Mouse (Mus musculus) hindlimb bud, embryonic 11.5 days (tissue): ENCODE results near the gene Gm8439.

Source experiments
- DNase-seq: peaks from one replicate; pipeline ENCODE4 v3.0.0-alpha.2; 2012; ENCODE audit warnings: low read depth, low spot score; ENCODE audit errors: extremely low spot score

Gene Gm8439

DNA sequence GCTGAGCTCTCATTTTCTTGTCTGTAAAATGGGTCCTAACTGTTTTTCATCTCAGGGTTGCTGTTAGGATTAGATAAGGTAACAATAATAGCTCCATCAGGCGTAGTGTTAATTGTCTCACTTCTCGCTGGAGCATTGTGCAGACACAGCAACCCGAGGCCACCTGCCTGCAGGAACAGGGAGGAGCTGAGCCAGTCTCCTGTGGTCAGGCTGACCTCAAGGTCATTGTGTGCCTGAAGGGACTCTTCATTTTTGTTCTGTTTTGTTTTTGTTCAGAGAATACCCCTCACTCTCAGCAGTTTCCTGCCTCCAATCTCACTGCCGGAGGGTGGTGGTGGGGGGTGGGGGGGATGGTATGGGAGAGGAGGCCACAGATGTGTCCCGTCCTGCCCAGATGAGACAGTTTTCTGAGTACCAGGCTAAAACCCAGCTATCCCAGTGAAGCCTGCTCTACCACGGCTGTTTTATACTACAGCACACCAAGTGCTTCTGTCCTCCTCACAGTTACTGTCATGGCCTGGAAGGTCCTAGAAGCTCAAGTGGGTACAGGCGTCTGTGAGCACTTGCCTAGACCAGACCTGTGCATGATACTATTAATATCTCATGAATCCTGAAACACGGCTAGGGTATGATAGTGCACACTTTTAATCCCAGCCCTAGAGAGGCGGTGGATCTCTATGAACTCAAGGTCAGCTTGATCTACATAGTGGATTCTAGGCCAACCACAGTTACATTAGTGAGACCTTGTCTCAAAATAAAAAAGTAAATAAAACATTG, 23.9 kb downstream of the Gm8439 start:
- DNase-seq, result no peak

DNA sequence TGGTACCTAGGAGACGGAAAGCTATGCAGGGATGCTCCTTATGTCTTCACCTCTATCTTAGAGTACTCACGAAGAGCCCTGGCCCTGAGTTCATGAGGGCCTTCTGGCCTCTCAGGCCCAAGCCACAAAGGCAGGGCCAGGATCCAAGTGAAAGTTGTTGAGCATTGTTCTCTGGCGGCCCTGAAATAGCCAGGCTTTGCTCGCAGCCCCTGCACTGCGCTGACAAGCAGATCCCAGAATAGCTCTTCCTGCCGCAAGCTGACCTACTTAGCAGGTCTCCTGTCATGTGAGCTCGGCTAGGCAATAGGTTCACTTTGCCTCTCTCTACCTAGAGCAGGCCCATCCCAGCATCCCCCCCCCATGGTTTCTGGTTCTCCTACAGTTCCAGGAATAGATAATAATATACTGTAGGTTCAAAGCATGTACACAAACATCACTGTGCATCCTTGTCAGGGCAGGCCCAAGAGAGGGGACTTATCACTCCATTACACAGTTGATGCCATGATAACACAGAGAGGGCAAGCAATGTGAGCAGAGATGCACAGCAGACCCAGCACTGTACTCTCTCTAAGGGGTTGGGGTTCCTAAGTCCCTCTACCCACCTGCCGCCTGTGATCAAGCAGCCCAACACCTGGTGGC, 25.3 kb downstream of the Gm8439 start:
- DNase-seq, result no peak

DNA sequence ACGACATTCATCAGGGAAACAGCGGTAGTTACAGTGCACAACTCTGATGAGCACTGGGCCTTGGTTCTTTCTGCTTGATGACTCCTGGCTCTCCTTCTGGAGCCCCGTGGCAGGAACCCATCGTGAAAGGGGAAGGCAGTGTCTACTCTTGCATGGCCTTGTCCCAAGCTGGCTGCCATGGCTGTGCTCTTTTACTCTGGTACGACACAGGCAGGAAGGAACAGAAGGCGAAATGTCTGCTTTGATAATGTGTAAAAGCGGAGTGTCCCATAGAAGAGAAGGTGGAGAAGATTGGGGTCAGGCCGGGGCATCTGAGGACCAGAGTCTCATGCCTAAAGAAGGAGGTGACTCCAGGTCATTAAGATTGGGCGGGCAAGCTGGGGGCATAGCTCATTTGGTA, 26.1 kb downstream of the Gm8439 start:
- no peak for DNase-seq

DNA sequence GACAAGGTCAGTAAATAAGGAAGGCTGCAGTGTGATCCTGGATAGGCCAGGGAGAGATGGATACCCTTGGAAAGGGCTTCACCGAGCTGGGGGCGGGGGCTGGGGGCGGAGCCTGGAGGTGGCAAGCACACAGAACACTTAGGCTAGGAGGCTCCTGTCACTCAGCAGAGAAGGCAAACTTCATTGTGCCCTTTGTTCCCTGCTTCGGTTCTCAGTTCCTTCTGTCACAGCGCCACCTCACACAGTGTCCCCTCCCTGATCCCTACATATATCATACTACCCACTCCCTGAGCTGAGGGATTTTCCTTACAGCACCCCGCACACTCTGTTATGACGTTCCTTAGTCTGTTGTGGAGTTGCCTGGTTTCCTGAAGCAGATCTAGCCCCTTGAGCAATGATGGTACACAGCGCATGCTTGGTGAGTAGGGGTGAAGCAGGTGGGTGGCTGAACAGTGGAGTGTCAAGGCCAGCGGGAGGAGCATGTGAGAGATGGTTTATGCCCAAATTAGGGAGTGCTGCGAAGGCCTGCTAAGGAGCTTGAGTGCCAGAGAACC, 27.1 kb downstream of the Gm8439 start:
- DNase-seq, result no peak

DNA sequence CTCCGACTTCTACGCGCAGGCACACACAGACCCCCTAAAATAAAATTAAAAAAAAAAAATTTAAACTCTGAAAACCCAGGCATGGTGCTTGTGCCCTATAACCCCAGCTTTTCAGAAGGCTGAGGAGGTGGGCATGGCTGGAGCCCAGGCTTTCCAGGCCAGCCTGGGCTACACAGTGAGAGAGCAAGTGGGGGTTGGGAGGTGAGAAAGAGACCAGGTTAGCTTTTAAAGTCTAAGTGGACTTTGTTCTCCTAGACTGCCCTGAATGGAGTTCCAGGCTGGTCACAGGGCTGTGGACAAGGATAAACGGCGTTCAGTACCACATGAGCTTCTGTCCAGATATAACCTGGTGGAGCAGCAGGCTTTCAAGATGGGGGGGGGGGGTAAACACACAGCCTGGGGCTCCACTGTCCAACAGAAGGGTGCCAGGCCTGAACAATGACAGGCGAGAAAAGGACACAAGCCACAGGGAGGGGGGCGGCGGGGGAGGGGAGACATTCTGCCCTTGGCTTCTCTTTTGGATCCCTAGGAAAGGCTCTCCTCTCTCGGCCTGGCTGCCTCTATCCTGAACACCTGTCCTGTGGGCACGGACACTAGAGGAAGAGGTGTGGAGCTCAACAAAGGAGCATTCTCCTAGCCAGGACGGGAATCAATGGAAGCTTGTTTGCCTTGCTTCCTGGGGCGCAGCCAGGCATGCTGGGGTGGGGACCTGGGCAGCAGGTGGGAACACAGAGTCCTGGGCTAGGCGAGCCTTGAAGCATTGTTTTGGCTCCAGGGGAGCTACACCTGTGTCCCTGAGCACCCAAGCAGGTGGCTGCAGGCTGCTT, 27.9 kb downstream of the Gm8439 start:
- DNase-seq, result no peak

DNA sequence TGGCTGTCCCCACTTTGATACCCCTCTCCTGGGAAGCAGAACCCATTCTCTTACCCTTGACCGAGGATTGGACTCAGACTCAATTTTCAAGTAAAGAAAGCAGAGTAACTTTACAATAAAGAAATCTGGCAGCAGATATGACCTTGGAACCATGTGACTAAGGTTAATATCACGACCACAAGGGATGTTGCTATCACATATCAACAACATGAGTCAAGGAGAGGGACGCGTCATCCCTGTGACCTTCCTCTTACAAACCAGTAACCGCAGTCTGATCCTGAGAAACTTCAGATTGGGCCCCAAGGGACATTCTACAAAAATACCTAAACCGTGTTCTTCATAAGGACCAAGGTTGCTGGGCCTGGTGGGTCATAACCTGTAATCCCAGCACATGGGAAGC, 39.2 kb downstream of the Gm8439 start:
- DNase-seq, result no peak

DNA sequence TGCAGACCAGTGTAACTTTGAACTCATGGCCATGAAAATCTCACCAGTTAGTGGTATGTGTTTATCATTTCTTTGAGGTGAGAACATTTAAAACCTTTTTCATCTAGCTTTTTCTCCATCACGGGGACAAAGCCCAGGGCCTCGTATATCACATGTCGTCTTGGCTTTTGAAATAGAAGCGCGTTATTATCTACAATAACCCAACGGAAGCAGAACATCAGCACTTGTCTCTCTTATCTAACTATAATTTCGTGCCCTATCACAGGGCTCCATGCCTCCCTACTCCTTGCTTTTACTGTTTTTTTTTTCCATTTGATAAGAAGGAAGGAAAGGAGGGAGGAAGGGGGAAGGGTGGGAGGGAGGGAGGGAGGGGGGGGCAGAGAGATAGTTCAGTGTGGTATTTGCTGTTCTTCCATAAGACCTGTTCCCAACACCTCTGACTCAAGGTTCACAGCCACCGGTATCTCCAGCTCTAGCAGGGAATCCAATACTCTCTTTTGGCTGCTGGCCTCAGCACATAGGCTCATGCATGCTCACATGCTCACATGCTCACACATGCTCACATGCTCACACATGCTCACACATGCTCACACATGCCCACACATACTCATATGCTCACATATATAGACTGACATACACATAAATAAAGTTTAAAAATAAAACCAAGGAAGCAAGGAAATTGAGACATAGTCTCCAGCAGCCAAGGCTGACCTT, 41.8 kb downstream of the Gm8439 start:
- DNase-seq, result no peak

DNA sequence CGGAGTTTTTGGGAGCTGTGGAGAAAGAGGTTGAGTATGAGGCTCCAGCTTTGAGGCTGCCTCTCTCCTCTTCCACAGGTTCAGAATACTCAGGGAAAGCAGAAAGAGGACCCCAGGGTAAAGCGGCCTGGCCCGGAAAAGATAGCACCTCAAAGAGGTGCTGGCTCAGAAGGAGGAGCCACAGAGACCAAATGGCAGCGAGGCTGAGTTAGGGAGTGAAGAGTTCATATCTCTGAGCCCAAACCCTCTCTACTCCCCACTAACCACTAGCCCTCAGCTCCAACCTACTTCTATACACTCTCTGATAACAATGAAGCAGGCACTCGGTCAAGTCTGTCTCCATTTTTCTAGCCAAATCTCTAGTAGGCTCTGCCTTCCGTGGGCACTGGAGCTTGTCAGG, 43.3 kb downstream of the Gm8439 start:
- DNase-seq, result no peak

DNA sequence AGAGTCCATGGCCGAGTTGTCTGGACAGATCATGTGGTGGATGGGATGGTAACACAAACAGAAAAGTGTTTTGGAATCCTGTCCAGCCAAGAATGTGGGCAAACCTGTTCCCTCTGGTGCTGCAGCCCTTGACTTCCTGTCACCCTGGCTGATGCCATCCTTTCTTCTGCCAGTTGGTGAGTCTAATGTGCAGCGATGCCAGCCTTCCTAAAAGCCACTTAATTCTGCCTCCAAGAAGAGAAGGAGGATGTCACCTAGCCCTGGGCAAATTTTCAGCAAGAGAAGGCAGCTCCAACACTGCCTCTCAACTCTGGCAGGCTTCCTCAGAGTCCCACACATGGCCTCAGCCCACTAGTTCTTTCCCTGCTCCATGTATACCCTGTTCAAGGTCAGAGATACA, 46.8 kb downstream of the Gm8439 start:
- no peak for DNase-seq

DNA sequence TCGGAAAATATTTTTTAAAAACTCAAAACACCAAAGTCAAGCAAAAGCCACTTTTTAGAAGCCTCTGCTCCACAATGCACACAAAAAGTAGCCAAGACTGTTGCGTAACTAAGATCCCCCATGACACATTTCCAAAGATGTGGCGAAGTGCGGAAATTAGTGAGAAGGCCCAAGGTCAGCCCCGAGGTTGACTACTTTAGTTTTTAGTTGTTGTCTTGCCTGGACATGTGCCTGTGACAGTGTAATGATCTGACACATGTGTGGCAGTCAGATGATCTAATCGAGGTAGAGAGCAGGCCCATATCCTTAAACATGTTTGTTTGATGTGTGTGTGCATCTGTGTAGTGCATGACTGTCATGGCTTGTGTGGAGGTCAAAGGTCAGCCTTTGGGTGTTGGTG, 53.4 kb downstream of the Gm8439 start:
- no peak for DNase-seq

DNA sequence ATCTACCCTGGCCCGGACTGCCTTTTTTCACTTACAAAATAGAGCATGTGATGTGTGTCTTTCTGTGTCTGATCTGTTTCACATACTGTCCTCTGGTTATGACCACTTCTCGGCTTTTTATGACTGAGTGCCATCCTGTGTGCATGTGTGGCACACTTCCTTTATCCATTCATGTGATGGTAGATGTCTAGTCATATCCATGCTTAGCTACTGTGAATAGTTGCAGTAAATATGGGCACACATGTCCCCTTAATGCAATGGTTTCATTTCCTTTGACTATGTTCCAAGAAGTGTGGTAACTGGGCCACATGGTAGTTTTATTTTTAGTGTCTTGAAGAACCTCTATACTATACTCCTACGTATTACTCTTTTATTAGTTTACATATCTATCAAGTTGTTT, 55.4 kb downstream of the Gm8439 start:
- no peak for DNase-seq

DNA sequence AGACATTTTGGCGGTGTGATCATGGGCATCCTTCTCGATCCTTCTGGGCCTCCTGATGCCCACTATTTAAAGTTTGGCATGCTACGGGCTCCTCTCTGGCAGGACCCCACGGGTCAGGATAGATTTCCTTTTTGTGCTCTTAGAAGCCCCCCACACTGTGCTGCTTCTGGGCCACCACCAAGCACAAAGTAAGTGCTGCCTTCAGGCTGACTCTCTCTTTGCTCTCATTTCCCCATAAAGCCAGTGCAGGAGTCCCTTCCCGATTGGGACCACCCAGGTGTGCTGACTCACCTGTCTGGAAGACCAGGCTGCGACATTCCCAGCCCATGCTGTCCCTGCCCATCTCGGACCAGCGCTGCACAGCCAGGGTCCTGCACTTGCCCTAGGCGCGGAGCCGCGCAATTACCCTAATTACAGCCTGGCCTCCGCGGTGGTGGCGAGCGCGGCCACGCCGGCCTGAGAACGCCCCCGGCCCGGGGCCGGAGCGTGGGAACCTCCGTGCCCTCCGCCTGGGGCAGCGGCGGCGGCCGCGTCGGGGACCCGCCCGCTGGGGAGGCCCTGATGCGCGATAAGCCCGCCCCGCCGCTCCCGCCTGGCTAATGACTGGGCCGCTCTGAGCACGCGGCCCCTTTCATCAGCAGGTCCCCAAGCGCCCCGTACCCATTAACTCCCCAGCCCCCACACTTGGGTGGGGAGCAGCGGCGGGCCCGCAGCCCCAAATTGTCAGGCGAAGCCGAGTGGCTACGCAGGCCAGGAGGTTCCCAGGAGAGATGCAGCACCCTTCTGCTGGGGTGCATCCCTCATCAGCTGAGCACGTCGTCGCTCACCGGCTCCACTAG, 61.0 kb downstream of the Gm8439 start:
- DNase-seq, result no peak

DNA sequence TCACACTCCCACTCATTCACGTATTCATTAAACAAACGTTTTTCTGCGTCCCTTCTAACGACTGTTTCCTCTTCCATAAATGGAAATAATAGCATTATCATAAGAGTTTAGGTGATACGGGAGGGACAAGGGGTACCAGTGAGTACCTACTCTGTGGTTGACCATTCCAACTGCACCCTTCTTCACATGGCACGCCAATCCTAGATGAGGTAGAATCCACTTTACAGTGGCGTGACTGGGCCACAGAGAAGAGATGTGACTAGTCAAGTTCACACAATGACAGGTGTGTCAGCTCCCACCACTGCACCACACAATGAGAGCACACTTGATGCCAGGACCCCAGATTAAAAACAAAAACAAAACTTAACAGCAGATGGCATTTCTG, 61.7 kb downstream of the Gm8439 start:
- DNase-seq, result no peak

DNA sequence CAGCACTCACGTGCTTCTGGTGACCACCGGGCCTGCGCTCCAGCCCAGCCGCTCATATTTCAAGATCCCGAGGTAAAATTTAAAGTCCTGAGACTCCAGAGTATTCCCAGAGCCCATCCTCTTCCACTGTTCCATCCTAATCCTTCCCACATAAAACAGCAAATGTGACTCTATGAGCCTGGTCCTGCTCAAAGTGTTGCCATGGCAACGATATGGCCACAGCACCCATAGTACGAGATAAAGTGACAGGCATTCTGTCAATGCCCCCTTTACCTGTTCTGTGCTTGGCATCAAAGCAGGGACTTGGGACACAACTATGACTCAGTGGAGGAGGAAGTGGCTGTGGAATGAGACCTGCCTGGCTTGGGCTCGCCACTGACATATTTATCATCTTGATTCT, 67.4 kb downstream of the Gm8439 start:
- no peak for DNase-seq
